Mouse (Mus musculus): ENCODE results near the gene 1700123O20Rik. TPM values are rescaled to one million over a fixed set of nuclear protein-coding genes. Genes with fewer than 3 reads are reported as not detected.
A peak's percentile ranks its signal among the peaks of the same experiment; 100 is the strongest.

1700123O20Rik gene
- polyA plus RNA-seq, 1 experiment from 2014 or later: 48.1 TPM

DNA sequence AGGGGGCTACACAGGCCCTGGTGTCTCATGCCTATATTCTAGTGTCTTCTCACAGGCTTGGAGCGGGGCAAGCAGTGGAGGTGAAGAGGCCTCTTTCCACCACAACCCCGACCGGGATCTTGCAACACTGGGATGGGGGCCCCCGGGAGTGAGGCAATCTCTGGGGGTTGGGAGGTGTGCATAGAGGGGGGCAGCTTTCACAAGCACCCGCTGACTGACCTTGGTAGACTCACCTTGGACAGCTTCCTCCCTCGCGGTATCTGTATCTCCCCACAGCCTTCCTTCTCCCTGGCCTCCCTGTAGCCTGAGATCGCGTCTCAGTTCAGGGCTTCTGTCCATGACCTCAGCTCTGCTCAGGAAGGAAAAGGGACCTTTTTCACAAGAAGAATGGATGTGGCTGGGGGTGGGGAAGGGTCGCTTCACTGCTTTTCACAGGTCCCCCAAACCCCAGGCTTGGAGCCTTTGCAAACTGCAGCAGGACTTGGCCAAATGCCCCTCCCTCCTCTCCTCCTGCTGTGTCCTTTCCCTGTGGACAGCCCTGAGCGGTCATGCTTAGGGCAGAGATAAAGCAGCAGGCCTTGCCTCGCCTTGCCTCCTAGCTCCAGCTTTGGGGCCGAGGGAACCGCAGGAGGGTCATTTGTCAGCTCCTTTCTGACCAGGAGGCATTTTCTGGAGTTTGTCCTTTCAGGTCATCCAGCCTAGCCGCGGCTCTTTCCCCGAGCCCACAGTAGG lies 20.7 kb downstream of the 1700123O20Rik start:
- ATAC-seq (ENCODE audit: extremely low read depth, insufficient number of reproducible peaks, low FRiP score, low TSS enrichment): no peak
- Histone ChIP-seq H3K9me3 (no peaks in the 10 kb centered on the region), H3K36me3 (no peaks in the 10 kb centered on the region), H3K4me1 (peaks cover 25% of the 10 kb centered on the region), H3K4me2 (peak overlapping the region; percentile 43), H3K27ac (replicated peaks) (peak overlapping the region; percentile 62), H3K9ac (peak overlapping the region; percentile 57), H3K27me3 (replicated peaks) (peaks cover 35% of the 10 kb centered on the region; the same call in 1 of the 2 replicates), H3K4me3 (no peak overlapping the region)
- WGBS: 26% methylated on average over 17 of the region's 17 CpGs

DNA sequence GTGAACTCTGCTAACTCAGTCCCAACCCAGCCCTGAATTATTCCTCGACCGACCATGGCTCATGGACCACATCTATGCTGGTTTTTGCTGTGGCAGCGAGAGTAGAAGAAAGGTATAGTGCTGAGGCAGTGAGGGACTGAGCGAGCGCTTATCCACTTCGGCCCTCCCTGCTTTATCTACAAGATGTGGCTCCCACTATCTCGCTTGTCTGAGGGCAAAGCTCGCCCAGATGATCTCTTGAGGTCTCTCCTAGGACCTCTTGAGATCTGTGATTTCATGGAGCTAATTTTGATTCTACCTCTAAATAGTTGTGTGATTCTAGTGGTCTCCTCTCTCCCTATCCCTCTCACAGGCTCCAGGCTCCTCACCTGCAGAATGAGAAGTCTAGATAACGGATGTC lies 23.0 kb downstream of the 1700123O20Rik start:
- H3K27me3 ChIP-seq (replicated peaks): peaks cover 20% of the 10 kb centered on the region; the same call in 1 of the 2 replicates
- ATAC-seq (ENCODE audit: extremely low read depth, insufficient number of reproducible peaks, low FRiP score, low TSS enrichment): no peak
- 71% methylated on average over 9 of the region's 9 CpGs for WGBS
- H3K4me2 ChIP-seq: no peak overlapping the region
- H3K4me3 ChIP-seq: no peak overlapping the region
- peaks cover 30% of the 10 kb centered on the region for H3K4me1 ChIP-seq
- H3K9ac ChIP-seq: no peak overlapping the region
- H3K9me3 ChIP-seq: no peaks in the 10 kb centered on the region
- H3K36me3 ChIP-seq: no peaks in the 10 kb centered on the region
- no peak overlapping the region for H3K27ac ChIP-seq (replicated peaks)

DNA sequence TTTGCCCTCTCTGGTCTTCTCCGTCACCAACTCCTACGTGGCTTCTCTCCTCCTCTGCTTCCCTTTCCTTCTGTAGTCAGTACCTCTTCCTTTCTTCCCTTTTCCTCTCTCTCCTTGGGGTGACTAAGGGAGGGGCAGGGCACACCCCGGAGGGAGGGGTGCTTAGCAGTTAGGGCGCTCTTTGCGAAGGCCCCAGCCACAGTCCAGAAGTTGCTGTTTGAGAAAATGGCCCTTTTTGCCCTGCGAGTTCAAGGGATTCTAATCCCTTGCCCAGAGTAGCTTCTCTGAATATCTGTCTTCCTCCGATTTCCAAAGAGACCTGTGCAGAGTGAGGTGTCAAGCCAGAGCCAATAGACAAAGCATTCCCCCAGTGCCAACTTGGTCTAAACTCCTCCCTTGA lies 26.1 kb downstream of the 1700123O20Rik start, which contains the start of gene Cebpe:
Gene Cebpe, minus strand, starts transcription at position 101 of the 400 bp plus-strand sequence.
- Histone ChIP-seq H3K27ac (replicated peaks) (no peak within 1 kb of the TSS), H3K9ac (no peak within 1 kb of the TSS), H3K4me1 (peaks cover 25% of the 10 kb centered on the region), H3K4me2 (no peak within 1 kb of the TSS), H3K27me3 (replicated peaks) (peaks cover 20% of the 10 kb centered on the region; the same call in 1 of the 2 replicates), H3K4me3 (no peak within 1 kb of the TSS), H3K9me3 (no peaks in the 10 kb centered on the region), H3K36me3 (no peaks in the 10 kb centered on the region)
- no peak for ATAC-seq (ENCODE audit: extremely low read depth, insufficient number of reproducible peaks, low FRiP score, low TSS enrichment)
- WGBS: 81% methylated on average over 7 of the region's 7 CpGs

DNA sequence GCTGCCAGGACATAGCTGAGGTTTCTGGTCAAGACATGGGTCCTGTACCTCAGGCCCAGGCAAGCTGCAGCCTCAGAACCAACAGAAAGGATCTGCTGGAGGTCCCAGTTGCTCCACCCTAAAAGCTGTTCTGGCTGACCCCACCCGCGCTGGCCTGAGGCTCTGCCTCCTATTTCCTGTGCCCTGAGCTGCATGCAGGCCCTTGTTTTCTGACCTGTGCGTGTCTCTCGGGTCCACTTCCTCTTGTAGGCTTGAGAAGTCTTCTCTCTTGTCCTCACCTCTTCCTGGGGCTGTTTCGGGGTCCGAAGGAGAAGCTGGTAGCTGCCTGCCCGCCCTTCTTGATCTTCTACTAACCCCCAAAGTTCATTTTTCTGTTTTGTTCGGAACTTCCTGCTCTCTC lies 26.8 kb downstream of the 1700123O20Rik start:
- no peak overlapping the region for H3K4me2 ChIP-seq
- H3K27me3 ChIP-seq (replicated peaks): peaks cover 20% of the 10 kb centered on the region; the same call in 1 of the 2 replicates
- H3K4me1 ChIP-seq: peaks cover 17% of the 10 kb centered on the region
- H3K36me3 ChIP-seq: no peaks in the 10 kb centered on the region
- no peak overlapping the region for H3K27ac ChIP-seq (replicated peaks)
- no peak overlapping the region for H3K4me3 ChIP-seq
- H3K9ac ChIP-seq: no peak overlapping the region
- 63% methylated on average over 8 of the region's 8 CpGs for WGBS
- H3K9me3 ChIP-seq: no peaks in the 10 kb centered on the region
- no peak for ATAC-seq (ENCODE audit: extremely low read depth, insufficient number of reproducible peaks, low FRiP score, low TSS enrichment)

DNA sequence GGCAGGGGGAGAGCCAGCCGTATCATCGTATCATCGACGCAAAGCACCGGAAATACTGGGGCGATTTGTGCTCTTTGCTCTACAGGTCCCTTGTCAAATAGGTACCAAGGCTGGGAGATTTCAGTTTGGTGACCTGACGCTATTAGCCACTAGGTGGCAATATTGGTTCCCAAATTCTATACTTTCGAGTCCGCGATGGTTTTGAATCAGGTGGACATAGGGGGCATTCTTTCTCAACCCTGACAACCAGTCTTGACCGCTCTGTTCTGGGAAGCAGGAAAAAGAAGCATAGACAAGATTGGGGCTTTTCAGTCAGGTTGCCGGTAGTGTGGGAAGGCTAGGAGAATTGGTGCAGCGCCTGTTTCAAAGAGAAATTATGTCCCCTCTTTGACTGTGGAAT lies 28.1 kb downstream of the 1700123O20Rik start:
- H3K9ac ChIP-seq: peak overlapping the region; percentile 67
- peak overlapping the region; percentile 88 for H3K4me2 ChIP-seq
- H3K36me3 ChIP-seq: no peaks in the 10 kb centered on the region
- peak overlapping the region; percentile 46 for H3K4me3 ChIP-seq
- WGBS: under 1% methylated on average over 13 of the region's 13 CpGs
- H3K9me3 ChIP-seq: no peaks in the 10 kb centered on the region
- peaks cover 17% of the 10 kb centered on the region for H3K4me1 ChIP-seq
- H3K27ac ChIP-seq (replicated peaks): no peak overlapping the region
- no peak; the same call in 1 of the 2 replicates for ATAC-seq (ENCODE audit: extremely low read depth, insufficient number of reproducible peaks, low FRiP score, low TSS enrichment)
- H3K27me3 ChIP-seq (replicated peaks): peaks cover 20% of the 10 kb centered on the region; the same call in 1 of the 2 replicates

DNA sequence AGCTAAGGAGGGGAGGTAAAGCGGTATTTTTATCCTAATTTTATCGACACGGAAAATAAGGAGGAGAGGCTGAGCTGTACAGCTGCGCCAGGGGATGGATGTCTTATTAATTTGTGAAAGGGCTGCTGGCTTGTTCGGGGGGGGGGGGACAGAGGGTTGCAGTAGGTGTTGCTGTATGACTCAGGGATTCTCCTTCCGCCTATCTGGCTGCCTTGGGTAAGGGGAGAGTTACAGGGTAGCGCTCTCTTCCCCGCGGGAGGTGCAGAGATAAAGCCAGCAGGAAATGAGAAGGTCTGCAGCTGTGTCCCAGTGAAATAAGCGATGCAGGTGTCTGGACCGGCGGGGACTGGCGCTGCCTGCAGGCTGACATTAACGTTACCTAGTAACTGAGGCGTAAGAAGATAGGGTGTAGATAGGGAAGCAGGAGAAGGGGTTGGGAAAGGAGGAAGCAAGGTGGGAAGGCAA lies 28.6 kb downstream of the 1700123O20Rik start:
- 4% methylated on average over 15 of the region's 15 CpGs for WGBS
- H3K9me3 ChIP-seq: no peaks in the 10 kb centered on the region
- peak overlapping the region; percentile 67 for H3K9ac ChIP-seq
- peak overlapping the region; percentile 88 for H3K4me2 ChIP-seq
- peaks cover 18% of the 10 kb centered on the region; the same call in 1 of the 2 replicates for H3K27me3 ChIP-seq (replicated peaks)
- peak overlapping the region; percentile 46 for H3K4me3 ChIP-seq
- no peak overlapping the region for H3K27ac ChIP-seq (replicated peaks)
- H3K36me3 ChIP-seq: no peaks in the 10 kb centered on the region
- H3K4me1 ChIP-seq: peaks cover 17% of the 10 kb centered on the region
- ATAC-seq (ENCODE audit: extremely low read depth, insufficient number of reproducible peaks, low FRiP score, low TSS enrichment): 0 out of 2 replicates have a peak, but pooled peaks have one; percentile 51

DNA sequence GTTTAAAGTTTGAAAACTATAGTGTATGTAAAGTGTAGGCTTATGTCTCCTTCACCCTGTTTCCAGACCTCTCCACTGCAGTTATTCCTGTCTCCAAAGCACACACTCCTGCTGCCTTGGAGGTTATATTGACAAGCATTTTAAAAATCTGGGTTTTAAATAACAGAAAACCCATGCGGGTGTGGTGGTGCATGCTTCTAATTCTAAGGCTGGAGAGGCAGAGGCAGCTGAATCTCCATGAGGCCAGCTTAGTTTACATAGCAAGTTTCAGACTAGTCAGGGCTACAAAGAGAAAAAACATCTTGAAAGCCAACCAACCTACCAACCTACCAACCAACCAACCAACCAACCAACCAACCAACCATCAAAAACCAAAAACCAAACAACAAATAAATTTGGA lies 29.4 kb downstream of the 1700123O20Rik start:
- H3K4me1 ChIP-seq: peaks cover 17% of the 10 kb centered on the region
- no peaks in the 10 kb centered on the region for H3K36me3 ChIP-seq
- no peak for ATAC-seq (ENCODE audit: extremely low read depth, insufficient number of reproducible peaks, low FRiP score, low TSS enrichment)
- 58% methylated on average over 1 of the region's 1 CpGs for WGBS
- no peak overlapping the region for H3K9ac ChIP-seq
- no peaks in the 10 kb centered on the region for H3K9me3 ChIP-seq
- H3K27me3 ChIP-seq (replicated peaks): peaks cover 11% of the 10 kb centered on the region; the same call in 1 of the 2 replicates
- H3K4me3 ChIP-seq: no peak overlapping the region
- no peak overlapping the region for H3K27ac ChIP-seq (replicated peaks)
- H3K4me2 ChIP-seq: 0 out of 2 replicates have a peak overlapping the region, but pooled peaks have one; percentile 88

DNA sequence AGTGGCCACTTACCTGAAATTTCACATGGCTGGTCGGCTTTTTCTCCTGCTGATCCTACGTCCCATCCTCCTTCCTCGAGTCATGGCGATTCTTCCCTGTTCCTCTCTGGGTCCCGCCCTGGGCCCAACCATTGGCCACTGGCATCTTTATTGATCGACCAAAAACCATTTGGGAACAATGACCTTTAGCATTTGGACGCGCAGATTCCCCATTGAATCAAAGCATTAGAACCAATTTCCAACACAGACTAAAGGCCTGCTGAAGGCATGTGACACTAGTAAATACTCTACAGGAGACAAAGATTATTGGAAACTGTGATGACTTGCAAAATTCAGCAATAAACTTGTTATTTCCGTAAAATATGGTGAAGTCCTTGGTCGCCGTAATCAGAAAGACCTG lies 34.0 kb downstream of the 1700123O20Rik start:
- Histone ChIP-seq H3K4me2 (no peak overlapping the region), H3K27me3 (replicated peaks) (no peaks in the 10 kb centered on the region), H3K4me3 (no peak overlapping the region), H3K9me3 (no peaks in the 10 kb centered on the region), H3K9ac (no peak overlapping the region), H3K36me3 (no peaks in the 10 kb centered on the region), H3K27ac (replicated peaks) (no peak overlapping the region), H3K4me1 (peaks cover 3% of the 10 kb centered on the region)
- no peak for ATAC-seq (ENCODE audit: extremely low read depth, insufficient number of reproducible peaks, low FRiP score, low TSS enrichment)
- WGBS: 86% methylated on average over 11 of the region's 11 CpGs

DNA sequence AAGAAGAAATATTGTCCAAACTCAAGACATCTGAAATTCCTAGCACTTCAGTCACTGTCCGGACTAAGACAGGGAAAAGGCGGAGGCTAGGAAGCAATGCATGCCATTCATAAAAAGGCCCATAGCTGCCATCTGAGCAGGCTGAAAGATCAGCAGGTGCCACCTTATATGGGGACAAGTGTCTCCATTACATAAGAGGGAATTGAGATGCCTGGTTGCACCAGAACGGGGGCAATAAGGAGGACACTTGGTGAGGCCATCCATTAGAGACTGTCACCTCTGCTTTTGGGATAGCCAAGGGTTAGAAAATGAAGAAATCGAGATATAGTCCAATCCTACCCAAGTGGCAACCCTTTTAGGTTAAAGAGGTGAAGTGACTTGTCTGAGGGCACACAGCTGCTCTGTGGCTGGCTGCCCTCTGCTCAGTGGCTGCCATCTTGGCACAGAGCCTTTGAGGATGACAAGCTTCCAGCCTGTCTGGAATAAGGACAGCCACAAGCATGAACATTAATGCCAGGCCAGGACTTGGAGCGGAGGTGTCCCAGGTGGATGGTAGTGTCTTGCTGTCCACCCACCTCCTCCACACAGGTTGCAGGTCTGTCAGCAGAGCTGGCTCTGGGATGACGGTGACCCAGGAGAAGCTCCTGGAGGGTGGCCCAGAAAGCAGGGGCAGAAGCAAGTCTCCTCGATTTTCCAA lies 34.8 kb downstream of the 1700123O20Rik start:
- H3K9me3 ChIP-seq: no peaks in the 10 kb centered on the region
- no peak overlapping the region for H3K27ac ChIP-seq (replicated peaks)
- no peak overlapping the region for H3K4me2 ChIP-seq
- H3K27me3 ChIP-seq (replicated peaks): no peaks in the 10 kb centered on the region
- ATAC-seq (ENCODE audit: extremely low read depth, insufficient number of reproducible peaks, low FRiP score, low TSS enrichment): no peak
- H3K36me3 ChIP-seq: no peaks in the 10 kb centered on the region
- H3K9ac ChIP-seq: no peak overlapping the region
- 79% methylated on average over 7 of the region's 7 CpGs for WGBS
- H3K4me1 ChIP-seq: no peaks in the 10 kb centered on the region
- H3K4me3 ChIP-seq: no peak overlapping the region

DNA sequence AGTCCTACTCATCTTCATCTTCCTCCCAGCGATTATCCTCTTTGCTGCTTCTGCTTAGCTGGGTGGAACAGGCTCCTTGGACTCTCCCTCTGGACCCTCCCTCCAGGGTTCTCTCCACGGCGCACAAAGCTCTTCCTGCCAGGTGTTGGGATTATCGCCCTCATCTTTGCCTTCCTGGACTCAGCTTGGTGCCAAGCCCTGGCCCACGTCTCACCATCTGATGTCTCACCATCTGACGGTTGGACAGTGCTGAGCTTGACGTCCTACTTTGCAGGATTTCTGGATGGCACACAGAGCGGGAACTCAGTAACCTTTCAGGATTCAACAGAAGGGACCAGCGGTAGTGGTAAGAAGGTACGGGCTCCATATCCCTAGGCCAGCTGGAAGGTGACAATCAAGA lies 35.7 kb downstream of the 1700123O20Rik start:
- Histone ChIP-seq H3K4me3 (no peak overlapping the region), H3K9ac (no peak overlapping the region), H3K9me3 (no peaks in the 10 kb centered on the region), H3K4me2 (no peak overlapping the region), H3K27ac (replicated peaks) (no peak overlapping the region), H3K4me1 (no peaks in the 10 kb centered on the region), H3K36me3 (no peaks in the 10 kb centered on the region), H3K27me3 (replicated peaks) (no peaks in the 10 kb centered on the region)
- WGBS: 73% methylated on average over 10 of the region's 10 CpGs
- ATAC-seq (ENCODE audit: extremely low read depth, insufficient number of reproducible peaks, low FRiP score, low TSS enrichment): no peak

DNA sequence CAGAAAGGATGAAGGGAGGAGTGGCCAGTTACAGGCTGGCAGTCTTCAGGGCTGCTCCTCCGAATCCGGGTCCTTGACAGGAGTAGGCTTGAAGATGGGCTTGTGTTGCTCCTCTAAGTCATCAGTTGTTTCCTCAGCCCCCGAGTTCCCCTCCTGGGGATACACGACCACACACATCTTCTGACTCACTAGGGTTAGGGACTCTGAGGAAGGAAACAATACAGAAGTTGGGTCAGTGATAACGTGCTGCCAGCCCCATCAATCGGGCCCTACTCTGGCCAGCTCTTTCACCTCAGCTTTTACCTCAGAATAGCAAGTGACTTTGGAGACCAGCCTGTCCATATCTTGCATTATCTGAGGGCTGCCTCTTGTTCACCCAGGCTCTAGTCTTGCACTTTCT lies 38.0 kb downstream of the 1700123O20Rik start:
- ATAC-seq (ENCODE audit: extremely low read depth, insufficient number of reproducible peaks, low FRiP score, low TSS enrichment): no peak
- H3K4me2 ChIP-seq: no peak overlapping the region
- WGBS: 56% methylated on average over 6 of the region's 6 CpGs
- H3K9ac ChIP-seq: no peak overlapping the region
- no peaks in the 10 kb centered on the region for H3K36me3 ChIP-seq
- no peaks in the 10 kb centered on the region for H3K4me1 ChIP-seq
- no peak overlapping the region for H3K27ac ChIP-seq (replicated peaks)
- H3K27me3 ChIP-seq (replicated peaks): no peaks in the 10 kb centered on the region
- H3K9me3 ChIP-seq: no peaks in the 10 kb centered on the region
- no peak overlapping the region for H3K4me3 ChIP-seq

All from heart, embryonic 13.5 days (tissue).